Mouse (Mus musculus): ENCODE results near the gene Cplx2. TPM values are rescaled to one million over a fixed set of nuclear protein-coding genes. Genes with fewer than 3 reads are reported as not detected.

The Cplx2 gene
- total RNA-seq, 4 experiments from 2014 or later, result 20.8 to 47.3 (median 33.3) TPM

GRCm38 (mm10) chr13:54404205-54404604, 33.1 kb downstream of the Cplx2 start:
- no peak for DNase-seq

- DNase-seq, result no peak
Observed at GRCm38 (mm10) chr13:54405805-54406204, 34.7 kb downstream of the Cplx2 start.

GRCm38 (mm10) chr13:54411656-54412055, 40.5 kb downstream of the Cplx2 start:
- no peak for DNase-seq

- DNase-seq, result no peak
Observed at GRCm38 (mm10) chr13:54412236-54412635, 41.1 kb downstream of the Cplx2 start.

- DNase-seq, result no peak
Observed at GRCm38 (mm10) chr13:54412721-54413120, 41.6 kb downstream of the Cplx2 start.

- no peak for DNase-seq
Observed at GRCm38 (mm10) chr13:54415059-54415458, 43.9 kb downstream of the Cplx2 start.

GRCm38 (mm10) chr13:54418781-54419327, 47.7 kb downstream of the Cplx2 start:
- DNase-seq, result no peak

- no peak for DNase-seq
Observed at GRCm38 (mm10) chr13:54420226-54420625, 49.1 kb downstream of the Cplx2 start.

- DNase-seq, result no peak
Observed at GRCm38 (mm10) chr13:54425269-54425668, 54.1 kb downstream of the Cplx2 start.

- peak; percentile 12 for DNase-seq
Observed at GRCm38 (mm10) chr13:54426781-54427655, 55.9 kb downstream of the Cplx2 start.

- DNase-seq, result no peak
Observed at GRCm38 (mm10) chr13:54428771-54429170, 57.6 kb downstream of the Cplx2 start.

GRCm38 (mm10) chr13:54430051-54430450, 58.9 kb downstream of the Cplx2 start:
- DNase-seq, result no peak

- peak; percentile 14 for DNase-seq
Observed at GRCm38 (mm10) chr13:54431161-54431560, 60.0 kb downstream of the Cplx2 start.

Other genes with a start within 250 kb of the Cplx2 start
- under 1 TPM; 0.10 to 0.48 (median 0.34) TPM for gene Hrh2, start 179.2 kb upstream of the Cplx2 start, total RNA-seq (2022)
- 10 to 100 TPM; 44.4 to 51.6 (median 48.7) TPM for gene Thoc3, start 97.5 kb downstream of the Cplx2 start, total RNA-seq (2022)
- gene Simc1, start 132.4 kb downstream of the Cplx2 start, total RNA-seq (2022), result 10 to 100 TPM; 13.5 to 56.8 (median 26.1) TPM
- 100 to 1,000 TPM; 162 to 193 (median 173) TPM for gene 4833439L19Rik, start 194.1 kb downstream of the Cplx2 start, total RNA-seq (2022)
- 10 to 100 TPM; 55.4 to 77.4 (median 62.0) TPM for gene Arl10, start 203.7 kb downstream of the Cplx2 start, total RNA-seq (2022)
- gene Nop16, start 218.7 kb downstream of the Cplx2 start, total RNA-seq (2022), result 10 to 100 TPM; 45.5 to 56.7 (median 51.8) TPM
- gene Higd2a, start 218.9 kb downstream of the Cplx2 start, total RNA-seq (2022), result 100 to 1,000 TPM; 214 to 224 (median 218) TPM
- 100 to 1,000 TPM in 2 of 4 experiments, 10 to 100 TPM in 2; 79.4 to 163 (median 115) TPM for gene Cltb, start 240.0 kb downstream of the Cplx2 start, total RNA-seq (2022)